Mouse (Mus musculus) small intestine, adult 10 weeks (tissue): ENCODE measurements around the gene A730071L15Rik. TPM values are rescaled to one million over a fixed set of nuclear protein-coding genes. Genes with fewer than 3 reads are reported as not detected.

Experiments used
- polyA plus RNA-seq: library from polyadenylated mRNA; stranded (reverse); fragments of 350-450 nt; fragmentation: Illumina TruSeq; extraction: RNeasy Lipid Tissue Mini Kit (QIAGEN cat#74804); gene quantifications from one replicate; pipeline ENCODE4 v1.2.3, GENCODE M21; 2014; ENCODE audit warnings: low replicate concordance

Gene A730071L15Rik
- 0.33 TPM for polyA plus RNA-seq

DNA sequence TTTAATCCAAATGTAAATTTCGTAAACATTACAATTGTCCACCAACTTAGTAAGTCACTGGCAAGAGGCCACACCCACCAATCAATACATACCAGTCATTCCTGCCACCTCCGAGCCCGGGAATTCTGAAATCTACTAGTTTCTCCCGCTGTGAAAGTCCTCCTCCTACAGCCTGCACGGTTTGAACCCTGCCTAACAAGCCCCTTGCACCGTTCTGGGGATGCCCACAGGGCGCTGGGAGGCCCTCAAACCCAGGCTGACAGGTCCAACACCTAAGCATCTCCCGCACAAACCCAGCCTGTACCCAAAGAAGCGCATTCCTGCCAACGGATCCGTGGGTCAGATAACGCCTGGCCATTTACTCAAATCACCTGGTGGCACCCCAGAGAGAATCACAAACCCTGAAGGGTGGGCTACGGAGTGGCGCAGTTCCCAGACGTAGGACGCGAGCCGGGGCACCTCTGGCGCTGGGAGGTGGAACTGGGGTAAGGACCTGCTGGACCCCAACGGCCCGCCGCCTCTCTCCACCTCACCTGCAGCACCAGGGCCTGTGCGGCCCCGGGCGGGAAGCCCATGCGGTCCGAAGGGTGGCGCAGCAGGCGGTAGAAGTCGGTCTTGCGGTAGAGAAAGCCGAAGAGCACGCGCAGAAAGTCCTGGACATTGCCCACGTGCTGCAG is at the start of gene A730071L15Rik:
Gene A730071L15Rik, plus strand, starts transcription at position 620 of the 677 bp plus-strand sequence.

GRCm38 (mm10) chr11:6200087-6200569 is 299 bp downstream of the A730071L15Rik start, which contains the start of gene Nudcd3:
Gene Nudcd3, minus strand, starts transcription at chr11:6200415.

GRCm38 (mm10) chr11:6230012-6230411 is 30.2 kb downstream of the A730071L15Rik start, which contains the start of gene Npc1l1:
Gene Npc1l1, minus strand, starts transcription at chr11:6230143.

Other genes starting within 250 kb of the A730071L15Rik start
- gene Gck, start 249.9 kb upstream of the A730071L15Rik start, polyA plus RNA-seq: not detected
- gene Ykt6, start 244.3 kb upstream of the A730071L15Rik start, polyA plus RNA-seq: 50.3 TPM
- 1.2 TPM for gene Camk2b, start 133.7 kb upstream of the A730071L15Rik start, polyA plus RNA-seq
- 14.0 TPM for gene Nudcd3, start 386 bp downstream of the A730071L15Rik start, polyA plus RNA-seq
- gene Npc1l1, start 30.1 kb downstream of the A730071L15Rik start, polyA plus RNA-seq: 47.6 TPM
- gene Ddx56, start 67.7 kb downstream of the A730071L15Rik start, polyA plus RNA-seq: 4.3 TPM
- 104 TPM for gene Tmed4, start 74.8 kb downstream of the A730071L15Rik start, polyA plus RNA-seq
- 150 TPM for gene Ogdh, start 91.6 kb downstream of the A730071L15Rik start, polyA plus RNA-seq
- 0.63 TPM for gene Zmiz2, start 189.0 kb downstream of the A730071L15Rik start, polyA plus RNA-seq
- gene Ppia, start 215.4 kb downstream of the A730071L15Rik start, polyA plus RNA-seq: 431 TPM
- gene H2afv, start 244.4 kb downstream of the A730071L15Rik start, polyA plus RNA-seq: 18.7 TPM